Mouse (Mus musculus) embryonic facial prominence, embryonic 12.5 days (tissue): ENCODE results near the gene Mtmr1. TPM values are rescaled to one million over a fixed set of nuclear protein-coding genes. Genes with fewer than 3 reads are reported as not detected.
"Not testable (repeated sequence)": the region's sequence is repeated elsewhere in the genome, so short reads cannot be mapped to it uniquely, and the experiment has no call there.

Experiments
- ATAC-seq: fragments of 200-750 bp; cut with Nextera tagmentation; 2 replicates; pipeline ENCODE4 v1.8.0; 2017; ENCODE audit not compliant: insufficient number of reproducible peaks, insufficient read depth, low FRiP score, low TSS enrichment
- H3K27ac ChIP-seq: fragments of 300-500 bp; sonication (generic); 2 replicates; pipeline ENCODE4 v1.5.1; 2016; ENCODE audit warnings: mild to moderate bottlenecking
- H3K27me3 ChIP-seq: fragments of 300-500 bp; sonication (generic); 2 replicates; pipeline ENCODE4 v1.6.1; 2016; ENCODE audit warnings: mild to moderate bottlenecking, moderate library complexity
- H3K36me3 ChIP-seq: fragments of 300-500 bp; sonication (generic); 2 replicates; pipeline ENCODE4 v1.6.1; 2016; ENCODE audit warnings: mild to moderate bottlenecking
- H3K4me1 ChIP-seq: fragments of 300-500 bp; sonication (generic); 2 replicates; pipeline ENCODE4 v1.6.1; 2016
- H3K4me2 ChIP-seq: fragments of 300-500 bp; sonication (generic); replicated peaks from 2 replicates; pipeline ENCODE4 v1.6.1; 2016; ENCODE audit warnings: mild to moderate bottlenecking, moderate library complexity
- H3K4me3 ChIP-seq: fragments of 300-500 bp; sonication (generic); 2 replicates; pipeline ENCODE4 v1.5.1; 2016; ENCODE audit warnings: mild to moderate bottlenecking
- H3K9ac ChIP-seq: fragments of 300-500 bp; sonication (generic); 2 replicates; pipeline ENCODE4 v1.6.1; 2016; ENCODE audit warnings: mild to moderate bottlenecking, moderate library complexity
- H3K9me3 ChIP-seq: fragments of 300-500 bp; sonication (generic); 2 replicates; pipeline ENCODE4 v1.6.1; 2016; ENCODE audit warnings: mild to moderate bottlenecking, moderate library complexity
- WGBS: fragments of 180-500 bp; shearing (Covaris S2); methylation state at CpG from one replicate; pipeline ENCODE4 v1.1.7; 2016; 5-methylcytosine and 5-hydroxymethylcytosine counted together
- polyA plus RNA-seq: library from polyadenylated mRNA; unstranded; fragments of >200 nt; fragmentation: Nextera tagmentation; extraction: Ambion mirVana; gene quantifications from 2 replicates; pipeline ENCODE4 v1.2.1, GENCODE M21; 2016

Mtmr1 gene
- polyA plus RNA-seq = 10.9 and 11.7 TPM in 2 replicates

GRCm38 (mm10) chrX:71364554-71364991 is at the start of gene Mtmr1:
Gene Mtmr1, plus strand, starts transcription at chrX:71364760.
- no peak within 1 kb of the TSS for H3K27ac ChIP-seq
- 22% methylated on average over 12 of the region's 47 CpGs for WGBS
- no peaks in the 10 kb centered on the region for H3K4me1 ChIP-seq
- ATAC-seq = peak; percentile 90
- peak within 1 kb of the TSS; percentile 64 for H3K4me2 ChIP-seq
- H3K36me3 ChIP-seq = no peaks in the 10 kb centered on the region
- peak within 1 kb of the TSS; percentile 56 for H3K4me3 ChIP-seq
- H3K9ac ChIP-seq = peak within 1 kb of the TSS; percentile 56
- H3K27me3 ChIP-seq = no peaks in the 10 kb centered on the region
- no peaks in the 10 kb centered on the region for H3K9me3 ChIP-seq

- no peak overlapping the region for H3K4me2 ChIP-seq
- H3K36me3 ChIP-seq = no peaks in the 10 kb centered on the region
- H3K9ac ChIP-seq = no peak overlapping the region
- H3K9me3 ChIP-seq = no peaks in the 10 kb centered on the region
- no peak overlapping the region for H3K27ac ChIP-seq
- no peak overlapping the region for H3K4me3 ChIP-seq
- no peaks in the 10 kb centered on the region for H3K27me3 ChIP-seq
- H3K4me1 ChIP-seq = no peaks in the 10 kb centered on the region
- 72% methylated on average over 1 of the region's 1 CpGs for WGBS
- no peak for ATAC-seq
Observed at GRCm38 (mm10) chrX:71352033-71352432, 12.5 kb upstream of the Mtmr1 start.

- ATAC-seq = no peak
- H3K9ac ChIP-seq = no peak overlapping the region
- no peaks in the 10 kb centered on the region for H3K27me3 ChIP-seq
- no peak overlapping the region for H3K4me2 ChIP-seq
- 69% methylated on average over 1 of the region's 1 CpGs for WGBS
- H3K4me1 ChIP-seq = no peaks in the 10 kb centered on the region
- H3K4me3 ChIP-seq = no peak overlapping the region
- no peaks in the 10 kb centered on the region for H3K9me3 ChIP-seq
- H3K27ac ChIP-seq = no peak overlapping the region
- no peaks in the 10 kb centered on the region for H3K36me3 ChIP-seq
Observed at GRCm38 (mm10) chrX:71355331-71355730, 9.2 kb upstream of the Mtmr1 start.

GRCm38 (mm10) chrX:71361793-71362192 is 2.8 kb upstream of the Mtmr1 start:
- H3K4me1 ChIP-seq, ATAC-seq, H3K27ac ChIP-seq, H3K9ac ChIP-seq, H3K4me2 ChIP-seq, H3K36me3 ChIP-seq, H3K4me3 ChIP-seq, H3K27me3 ChIP-seq, H3K9me3 ChIP-seq: not testable (repeated sequence)
- 84% methylated on average over 10 of the region's 10 CpGs for WGBS

- no peak for ATAC-seq
- H3K4me2 ChIP-seq = peak overlapping the region; percentile 64
- no peaks in the 10 kb centered on the region for H3K36me3 ChIP-seq
- H3K9ac ChIP-seq = no peak overlapping the region
- no peak overlapping the region for H3K27ac ChIP-seq
- H3K4me3 ChIP-seq = peak overlapping the region; percentile 56
- WGBS = 74% methylated on average over 5 of the region's 5 CpGs
- H3K4me1 ChIP-seq = no peaks in the 10 kb centered on the region
- H3K27me3 ChIP-seq = no peaks in the 10 kb centered on the region
- no peaks in the 10 kb centered on the region for H3K9me3 ChIP-seq
Observed at GRCm38 (mm10) chrX:71364062-71364461, 498 bp upstream of the Mtmr1 start.

GRCm38 (mm10) chrX:71365011-71365410 is 451 bp downstream of the Mtmr1 start:
- Histone ChIP-seq H3K36me3 (no peaks in the 10 kb centered on the region), H3K4me2 (peak overlapping the region; percentile 64), H3K27me3 (no peaks in the 10 kb centered on the region), H3K27ac (no peak overlapping the region), H3K9ac (peak overlapping the region; percentile 56), H3K4me3 (peak overlapping the region; percentile 56), H3K9me3 (no peaks in the 10 kb centered on the region), H3K4me1 (no peaks in the 10 kb centered on the region)
- peak; percentile 72; the same call in 1 of the 2 replicates for ATAC-seq
- WGBS = 8% methylated on average over 15 of the region's 20 CpGs

GRCm38 (mm10) chrX:71365510-71365909 is 950 bp downstream of the Mtmr1 start:
- Histone ChIP-seq H3K9ac (no peak overlapping the region; the same call in 1 of the 2 replicates), H3K36me3 (no peaks in the 10 kb centered on the region), H3K4me3 (peak overlapping the region; percentile 56), H3K4me2 (peak overlapping the region; percentile 64), H3K27ac (no peak overlapping the region), H3K9me3 (no peaks in the 10 kb centered on the region), H3K4me1 (no peaks in the 10 kb centered on the region), H3K27me3 (no peaks in the 10 kb centered on the region)
- 64% methylated on average over 3 of the region's 3 CpGs for WGBS
- ATAC-seq = no peak

- H3K9ac ChIP-seq = no peak overlapping the region
- no peaks in the 10 kb centered on the region for H3K4me1 ChIP-seq
- no peak overlapping the region for H3K27ac ChIP-seq
- H3K9me3 ChIP-seq = no peaks in the 10 kb centered on the region
- no peak overlapping the region for H3K4me3 ChIP-seq
- H3K27me3 ChIP-seq = no peaks in the 10 kb centered on the region
- ATAC-seq = no peak
- no peak overlapping the region for H3K4me2 ChIP-seq
- H3K36me3 ChIP-seq = no peaks in the 10 kb centered on the region
Observed at GRCm38 (mm10) chrX:71366973-71367372, 2.4 kb downstream of the Mtmr1 start.

- Histone ChIP-seq H3K27me3 (no peaks in the 10 kb centered on the region), H3K9me3 (no peaks in the 10 kb centered on the region), H3K4me3 (no peak overlapping the region), H3K27ac (no peak overlapping the region), H3K36me3 (no peaks in the 10 kb centered on the region), H3K4me2 (no peak overlapping the region), H3K9ac (no peak overlapping the region), H3K4me1 (no peaks in the 10 kb centered on the region)
- 76% methylated on average over 1 of the region's 1 CpGs for WGBS
- ATAC-seq = no peak
Observed at GRCm38 (mm10) chrX:71376781-71377180, 12.2 kb downstream of the Mtmr1 start.

- Histone ChIP-seq H3K4me1 (no peaks in the 10 kb centered on the region), H3K9me3 (no peaks in the 10 kb centered on the region), H3K4me3 (no peak overlapping the region), H3K27me3 (no peaks in the 10 kb centered on the region), H3K27ac (no peak overlapping the region), H3K4me2 (no peak overlapping the region), H3K9ac (no peak overlapping the region), H3K36me3 (no peaks in the 10 kb centered on the region)
- WGBS = 84% methylated on average over 2 of the region's 2 CpGs
- no peak for ATAC-seq
Observed at GRCm38 (mm10) chrX:71378435-71378834, 13.9 kb downstream of the Mtmr1 start.

GRCm38 (mm10) chrX:71381571-71381970 is 17.0 kb downstream of the Mtmr1 start:
- ATAC-seq = no peak
- Histone ChIP-seq H3K9ac (no peak overlapping the region), H3K4me1 (no peaks in the 10 kb centered on the region), H3K4me2 (no peak overlapping the region), H3K27ac (no peak overlapping the region), H3K9me3 (no peaks in the 10 kb centered on the region), H3K36me3 (no peaks in the 10 kb centered on the region), H3K4me3 (no peak overlapping the region), H3K27me3 (no peaks in the 10 kb centered on the region)
- 48% methylated on average over 5 of the region's 5 CpGs for WGBS

DNA sequence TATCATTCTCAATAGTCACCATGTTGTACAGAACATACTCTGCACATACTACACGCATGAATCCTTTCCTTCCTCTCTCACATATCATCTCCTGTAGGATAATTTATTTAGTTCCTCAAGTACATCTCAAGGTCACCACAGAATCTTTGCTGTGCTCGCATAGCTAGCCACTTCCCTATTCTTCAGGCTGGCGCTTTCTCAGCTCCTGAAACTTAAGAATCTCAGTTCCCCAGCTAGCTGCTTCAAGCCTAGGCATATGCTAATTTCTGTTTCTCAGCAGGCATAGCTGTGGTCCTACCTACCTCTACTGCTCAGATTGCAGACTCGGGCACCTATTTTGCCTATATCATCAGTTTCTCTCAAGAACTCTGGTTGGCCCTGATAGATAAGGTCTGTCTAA is 31.8 kb downstream of the Mtmr1 start:
- no peak overlapping the region for H3K4me2 ChIP-seq
- no peaks in the 10 kb centered on the region for H3K4me1 ChIP-seq
- no peak overlapping the region for H3K9ac ChIP-seq
- no peaks in the 10 kb centered on the region for H3K9me3 ChIP-seq
- WGBS = 82% methylated on average over 4 of the region's 4 CpGs
- H3K36me3 ChIP-seq = no peaks in the 10 kb centered on the region
- H3K27ac ChIP-seq = no peak overlapping the region
- no peak overlapping the region for H3K4me3 ChIP-seq
- no peak for ATAC-seq
- H3K27me3 ChIP-seq = no peaks in the 10 kb centered on the region

DNA sequence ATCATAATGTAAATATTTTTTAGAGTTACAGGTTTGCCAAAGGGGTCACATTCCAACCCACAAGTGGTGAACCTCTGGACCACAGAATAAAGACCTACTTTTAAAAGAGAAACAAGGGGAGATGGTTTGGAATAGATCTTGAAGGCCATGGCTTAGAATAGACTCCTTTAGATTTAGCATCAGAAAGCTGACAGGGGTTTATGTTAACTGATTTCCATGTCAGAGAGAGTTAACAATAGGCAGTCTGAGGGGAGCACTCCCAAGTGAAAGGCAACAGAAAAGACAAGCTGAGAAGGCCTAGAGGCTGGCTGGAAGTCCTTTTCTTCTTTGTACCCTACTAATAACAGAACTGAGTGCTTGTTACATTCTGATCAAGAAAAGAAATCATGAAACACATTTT is 41.7 kb downstream of the Mtmr1 start:
- Histone ChIP-seq H3K9ac (no peak overlapping the region), H3K4me2 (no peak overlapping the region), H3K36me3 (no peaks in the 10 kb centered on the region), H3K27ac (no peak overlapping the region), H3K4me1 (no peaks in the 10 kb centered on the region), H3K9me3 (no peaks in the 10 kb centered on the region), H3K27me3 (no peaks in the 10 kb centered on the region), H3K4me3 (no peak overlapping the region)
- ATAC-seq = no peak
